Mouse (Mus musculus): ENCODE data around the gene Elmod3.
A peak's percentile ranks its signal among the peaks of the same experiment; 100 is the strongest.

Elmod3 gene

GRCm38 (mm10) chr6:72597956-72598753, at the start of gene Elmod3, which contains the start of gene Retsat:
Gene Elmod3, minus strand, starts transcription at chr6:72598413.
Gene Retsat, plus strand, starts transcription at chr6:72598475.
- peak; percentile 88 for DNase-seq (ENCODE audit: extremely low spot score, low spot score)

GRCm38 (mm10) chr6:72647383-72647820, 49.2 kb upstream of the Elmod3 start:
- peak; percentile 74 for DNase-seq (ENCODE audit: extremely low spot score, low spot score)

GRCm38 (mm10) chr6:72645364-72645763, 47.2 kb upstream of the Elmod3 start:
- no peak for DNase-seq (ENCODE audit: extremely low spot score, low spot score)

- DNase-seq (ENCODE audit: extremely low spot score, low spot score): no peak
These were observed 46.4 kb upstream of the Elmod3 start for GRCm38 (mm10) chr6:72644576-72644975.

GRCm38 (mm10) chr6:72641218-72641954, 43.2 kb upstream of the Elmod3 start:
- DNase-seq (ENCODE audit: extremely low spot score, low spot score): no peak

GRCm38 (mm10) chr6:72636940-72637339, 38.7 kb upstream of the Elmod3 start:
- DNase-seq (ENCODE audit: extremely low spot score, low spot score): no peak

- peak; percentile 57 for DNase-seq (ENCODE audit: extremely low spot score, low spot score)
These were observed 37.7 kb upstream of the Elmod3 start for GRCm38 (mm10) chr6:72635760-72636431.

- DNase-seq (ENCODE audit: extremely low spot score, low spot score): no peak
These were observed 36.1 kb upstream of the Elmod3 start for GRCm38 (mm10) chr6:72634311-72634710.

- DNase-seq (ENCODE audit: extremely low spot score, low spot score): no peak
These were observed 33.5 kb upstream of the Elmod3 start for GRCm38 (mm10) chr6:72631700-72632099.

- no peak for DNase-seq (ENCODE audit: extremely low spot score, low spot score)
These were observed 32.7 kb upstream of the Elmod3 start for GRCm38 (mm10) chr6:72630961-72631360.

- DNase-seq (ENCODE audit: extremely low spot score, low spot score): no peak
These were observed 32.2 kb upstream of the Elmod3 start for GRCm38 (mm10) chr6:72630370-72630769.

GRCm38 (mm10) chr6:72627276-72627675, 29.1 kb upstream of the Elmod3 start:
- DNase-seq (ENCODE audit: extremely low spot score, low spot score): no peak

GRCm38 (mm10) chr6:72626391-72626790, 28.2 kb upstream of the Elmod3 start:
- DNase-seq (ENCODE audit: extremely low spot score, low spot score): no peak

GRCm38 (mm10) chr6:72623661-72624402, 25.6 kb upstream of the Elmod3 start:
- no peak for DNase-seq (ENCODE audit: extremely low spot score, low spot score)

GRCm38 (mm10) chr6:72622917-72623316, 24.7 kb upstream of the Elmod3 start:
- DNase-seq (ENCODE audit: extremely low spot score, low spot score): no peak

- DNase-seq (ENCODE audit: extremely low spot score, low spot score): no peak
These were observed 22.7 kb upstream of the Elmod3 start for GRCm38 (mm10) chr6:72620920-72621319.

- no peak for DNase-seq (ENCODE audit: extremely low spot score, low spot score)
These were observed 21.7 kb upstream of the Elmod3 start for GRCm38 (mm10) chr6:72619734-72620532.

GRCm38 (mm10) chr6:72616643-72617288, 18.6 kb upstream of the Elmod3 start, which contains the start of gene Tgoln1:
Gene Tgoln1, minus strand, starts transcription at chr6:72617000.
- peak; percentile 92 for DNase-seq (ENCODE audit: extremely low spot score, low spot score)

- no peak for DNase-seq (ENCODE audit: extremely low spot score, low spot score)
These were observed 17.6 kb upstream of the Elmod3 start for GRCm38 (mm10) chr6:72615561-72616375.

Data from neural tube, embryonic 10.5 days (tissue).